Mouse (Mus musculus): Measurements from ENCODE around the gene Gmip. TPM values are rescaled to one million over a fixed set of nuclear protein-coding genes. Genes with fewer than 3 reads are reported as not detected.

Gmip gene
- polyA plus RNA-seq, 1 experiment: 0.32 TPM

GRCm38 (mm10) chr8:69790364-69790763 is 18.1 kb upstream of the Gmip start:
- Histone ChIP-seq H3K4me3 (replicated peaks) (peak overlapping the region; percentile 100), H3K9me3 (ENCODE audit: control insufficient read depth, low read length) (no peaks in the 10 kb centered on the region), H3K4me1 (ENCODE audit: control insufficient read depth) (peaks cover 40% of the 10 kb centered on the region), H3K36me3 (ENCODE audit: control insufficient read depth) (peaks cover 33% of the 10 kb centered on the region), H3K27me3 (ENCODE audit: control insufficient read depth) (no peaks in the 10 kb centered on the region)
- TF ChIP-seq TAL1 (IDR thresholded peaks at IDR 0.05; ENCODE audit: low read length): no peak
- no peak for TF ChIP-seq GATA1 (IDR thresholded peaks at IDR 0.05; ENCODE audit: low read length)

- Histone ChIP-seq H3K9me3 (ENCODE audit: control insufficient read depth, low read length) (no peaks in the 10 kb centered on the region), H3K4me1 (ENCODE audit: control insufficient read depth) (peaks cover 40% of the 10 kb centered on the region), H3K4me3 (replicated peaks) (peak within 1 kb of the TSS; percentile 100), H3K27me3 (ENCODE audit: control insufficient read depth) (no peaks in the 10 kb centered on the region), H3K36me3 (ENCODE audit: control insufficient read depth) (peaks cover 38% of the 10 kb centered on the region)
- TF ChIP-seq GATA1 (IDR thresholded peaks at IDR 0.05; ENCODE audit: low read length): no peak
- TF ChIP-seq TAL1 (IDR thresholded peaks at IDR 0.05; ENCODE audit: low read length): no peak
Measured at GRCm38 (mm10) chr8:69790773-69791367, 17.6 kb upstream of the Gmip start, which contains the start of the genes Atp13a1 and Zfp866. Gene Atp13a1 (plus strand): TSS chr8:69791163. Gene Zfp866 (minus strand): TSS chr8:69791178.

- H3K4me3 ChIP-seq (replicated peaks): peak overlapping the region; percentile 100
- TF ChIP-seq GATA1 (IDR thresholded peaks at IDR 0.05; ENCODE audit: low read length) (no peak), TAL1 (IDR thresholded peaks at IDR 0.05; ENCODE audit: low read length) (no peak)
- no peaks in the 10 kb centered on the region for H3K9me3 ChIP-seq (ENCODE audit: control insufficient read depth, low read length)
- peaks cover 40% of the 10 kb centered on the region for H3K4me1 ChIP-seq (ENCODE audit: control insufficient read depth)
- peaks cover 44% of the 10 kb centered on the region for H3K36me3 ChIP-seq (ENCODE audit: control insufficient read depth)
- no peaks in the 10 kb centered on the region for H3K27me3 ChIP-seq (ENCODE audit: control insufficient read depth)
Measured at GRCm38 (mm10) chr8:69791415-69792068, 16.9 kb upstream of the Gmip start.

- Histone ChIP-seq H3K4me3 (replicated peaks) (no peak overlapping the region), H3K9me3 (ENCODE audit: control insufficient read depth, low read length) (no peaks in the 10 kb centered on the region), H3K36me3 (ENCODE audit: control insufficient read depth) (peaks cover 66% of the 10 kb centered on the region), H3K4me1 (ENCODE audit: control insufficient read depth) (peaks cover 40% of the 10 kb centered on the region), H3K27me3 (ENCODE audit: control insufficient read depth) (no peaks in the 10 kb centered on the region)
- TF ChIP-seq GATA1 (IDR thresholded peaks at IDR 0.05; ENCODE audit: low read length) (no peak), TAL1 (IDR thresholded peaks at IDR 0.05; ENCODE audit: low read length) (no peak)
Measured at GRCm38 (mm10) chr8:69793666-69794065, 14.8 kb upstream of the Gmip start.

- no peak for TF ChIP-seq GATA1 (IDR thresholded peaks at IDR 0.05; ENCODE audit: low read length)
- TF ChIP-seq TAL1 (IDR thresholded peaks at IDR 0.05; ENCODE audit: low read length): no peak
- peaks cover 68% of the 10 kb centered on the region for H3K36me3 ChIP-seq (ENCODE audit: control insufficient read depth)
Measured at GRCm38 (mm10) chr8:69794096-69794495, 14.4 kb upstream of the Gmip start.

GRCm38 (mm10) chr8:69794901-69795300 is 13.6 kb upstream of the Gmip start:
- H3K9me3 ChIP-seq (ENCODE audit: control insufficient read depth, low read length): no peaks in the 10 kb centered on the region
- no peaks in the 10 kb centered on the region for H3K27me3 ChIP-seq (ENCODE audit: control insufficient read depth)
- peaks cover 30% of the 10 kb centered on the region for H3K4me1 ChIP-seq (ENCODE audit: control insufficient read depth)
- TF ChIP-seq GATA1 (IDR thresholded peaks at IDR 0.05; ENCODE audit: low read length) (no peak), TAL1 (IDR thresholded peaks at IDR 0.05; ENCODE audit: low read length) (no peak)
- H3K36me3 ChIP-seq (ENCODE audit: control insufficient read depth): peaks cover 74% of the 10 kb centered on the region
- H3K4me3 ChIP-seq (replicated peaks): no peak overlapping the region

More at GRCm38 (mm10) chr8:69794096-69794495, 14.4 kb upstream of the Gmip start:
- Histone ChIP-seq H3K4me3 (replicated peaks) (no peak overlapping the region), H3K4me1 (ENCODE audit: control insufficient read depth) (peaks cover 38% of the 10 kb centered on the region), H3K9me3 (ENCODE audit: control insufficient read depth, low read length) (no peaks in the 10 kb centered on the region), H3K27me3 (ENCODE audit: control insufficient read depth) (no peaks in the 10 kb centered on the region)

GRCm38 (mm10) chr8:69796721-69797345 is 11.6 kb upstream of the Gmip start:
- Histone ChIP-seq H3K27me3 (ENCODE audit: control insufficient read depth) (no peaks in the 10 kb centered on the region), H3K4me1 (ENCODE audit: control insufficient read depth) (peaks cover 21% of the 10 kb centered on the region), H3K9me3 (ENCODE audit: control insufficient read depth, low read length) (no peaks in the 10 kb centered on the region), H3K36me3 (ENCODE audit: control insufficient read depth) (peaks cover 92% of the 10 kb centered on the region), H3K4me3 (replicated peaks) (no peak overlapping the region)
- no peak for TF ChIP-seq TAL1 (IDR thresholded peaks at IDR 0.05; ENCODE audit: low read length)
- TF ChIP-seq GATA1 (IDR thresholded peaks at IDR 0.05; ENCODE audit: low read length): no peak

- H3K27me3 ChIP-seq (ENCODE audit: control insufficient read depth): no peaks in the 10 kb centered on the region
- H3K9me3 ChIP-seq (ENCODE audit: control insufficient read depth, low read length): no peaks in the 10 kb centered on the region
- no peak for TF ChIP-seq TAL1 (IDR thresholded peaks at IDR 0.05; ENCODE audit: low read length)
- TF ChIP-seq GATA1 (IDR thresholded peaks at IDR 0.05; ENCODE audit: low read length): no peak
- peaks cover 98% of the 10 kb centered on the region for H3K36me3 ChIP-seq (ENCODE audit: control insufficient read depth)
- H3K4me1 ChIP-seq (ENCODE audit: control insufficient read depth): peaks cover 12% of the 10 kb centered on the region
- no peak overlapping the region for H3K4me3 ChIP-seq (replicated peaks)
Measured at GRCm38 (mm10) chr8:69797661-69798060, 10.8 kb upstream of the Gmip start.

- TF ChIP-seq GATA1 (IDR thresholded peaks at IDR 0.05; ENCODE audit: low read length): no peak
- TF ChIP-seq TAL1 (IDR thresholded peaks at IDR 0.05; ENCODE audit: low read length): no peak
- peaks cover 1% of the 10 kb centered on the region for H3K4me1 ChIP-seq (ENCODE audit: control insufficient read depth)
- H3K9me3 ChIP-seq (ENCODE audit: control insufficient read depth, low read length): no peaks in the 10 kb centered on the region
- H3K27me3 ChIP-seq (ENCODE audit: control insufficient read depth): no peaks in the 10 kb centered on the region
- H3K36me3 ChIP-seq (ENCODE audit: control insufficient read depth): peaks cover 98% of the 10 kb centered on the region
- no peak overlapping the region for H3K4me3 ChIP-seq (replicated peaks)
Measured at GRCm38 (mm10) chr8:69799261-69799660, 9.2 kb upstream of the Gmip start.

All from erythroblast, embryonic 14.5 days (primary cell).